Mouse (Mus musculus) cerebellum, adult (tissue): ENCODE data around the gene Pmm2.
A peak's percentile ranks its signal among the peaks of the same experiment; 100 is the strongest.

Source experiments
- ATAC-seq: cut with Nextera tagmentation; 2 replicates; pipeline ENCODE4 v1.9.2; 2017; ENCODE audit warnings: mild to moderate bottlenecking, moderate library complexity, mixed read lengths; ENCODE audit not compliant: insufficient number of reproducible peaks, low FRiP score, low TSS enrichment

Gene Pmm2

DNA sequence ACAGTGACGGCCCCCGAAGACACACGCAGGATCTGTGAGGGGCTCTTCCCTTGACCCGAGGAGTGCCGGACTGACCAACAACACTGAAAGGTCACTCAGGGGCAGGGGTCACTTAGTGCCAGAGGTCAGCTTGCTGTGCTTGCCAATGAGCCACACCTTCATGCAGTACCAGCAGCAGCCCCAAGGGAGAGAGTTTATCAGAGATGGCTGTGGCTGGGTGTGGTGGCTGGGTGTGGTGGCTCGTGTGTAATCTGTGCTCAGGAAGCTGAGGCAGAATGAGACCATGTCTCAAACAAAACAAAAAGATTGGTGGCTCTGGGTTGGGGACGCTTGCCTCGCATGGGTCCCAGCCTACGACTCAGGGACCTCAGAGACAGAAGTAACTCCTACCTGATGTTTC, 18.1 kb downstream of the Pmm2 start:
- ATAC-seq: no peak

DNA sequence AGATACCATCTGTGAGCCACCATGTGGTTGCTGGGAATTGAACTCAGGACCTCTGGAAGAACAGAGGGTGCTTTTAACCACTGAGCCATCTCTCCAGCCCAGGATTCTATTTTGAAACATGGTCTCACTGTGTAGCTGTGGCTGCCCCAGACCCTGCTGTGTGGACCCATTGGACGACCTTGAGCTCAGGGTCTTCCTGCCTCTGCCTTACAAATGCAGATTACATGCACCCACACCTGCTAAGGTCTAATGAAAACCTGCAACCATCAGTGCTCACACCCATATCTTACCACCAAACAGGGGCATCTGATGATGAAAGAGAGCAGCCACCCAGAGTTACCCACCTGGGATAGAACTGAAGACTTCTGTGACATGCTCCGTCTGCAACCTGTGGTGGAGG, 18.8 kb downstream of the Pmm2 start:
- ATAC-seq: no peak

DNA sequence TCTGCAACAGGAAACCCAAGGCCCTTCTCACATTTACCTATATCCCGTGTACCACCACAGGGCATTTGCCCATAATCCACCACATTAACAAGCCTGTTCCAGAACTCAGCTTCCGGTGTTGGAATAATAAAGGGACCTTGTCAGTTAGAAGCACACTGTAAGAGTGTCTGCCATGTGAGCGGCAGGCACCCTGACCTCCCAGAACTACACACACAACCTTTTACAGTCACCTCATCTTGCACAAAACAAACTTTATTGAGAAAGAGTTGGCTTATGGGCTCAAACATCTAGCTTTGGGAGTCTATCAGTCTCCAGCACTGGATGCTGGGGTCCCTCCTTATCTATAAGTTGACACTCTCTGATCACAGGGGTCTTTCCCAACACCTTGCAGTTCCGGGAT, 20.9 kb downstream of the Pmm2 start:
- ATAC-seq: no peak

DNA sequence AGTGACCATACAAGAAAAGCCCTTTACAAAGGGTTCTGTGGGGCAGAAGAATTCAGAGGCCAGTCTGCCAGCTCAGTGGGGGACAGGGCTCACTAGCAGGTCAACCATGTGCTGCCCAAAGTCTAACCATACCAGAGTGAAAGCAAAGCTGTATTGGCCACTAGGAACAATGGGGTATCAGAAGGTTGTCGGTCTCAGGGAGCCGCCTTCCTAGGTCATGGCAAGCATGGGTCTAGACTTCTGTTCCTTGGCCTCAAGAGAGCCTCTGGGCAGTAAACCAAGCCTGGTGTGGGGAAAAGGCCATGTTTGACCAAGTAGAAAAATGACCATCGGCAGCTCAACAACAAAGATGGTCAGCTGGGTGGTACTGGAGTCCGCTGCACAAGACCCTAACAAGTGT, 21.3 kb downstream of the Pmm2 start:
- ATAC-seq: no peak

DNA sequence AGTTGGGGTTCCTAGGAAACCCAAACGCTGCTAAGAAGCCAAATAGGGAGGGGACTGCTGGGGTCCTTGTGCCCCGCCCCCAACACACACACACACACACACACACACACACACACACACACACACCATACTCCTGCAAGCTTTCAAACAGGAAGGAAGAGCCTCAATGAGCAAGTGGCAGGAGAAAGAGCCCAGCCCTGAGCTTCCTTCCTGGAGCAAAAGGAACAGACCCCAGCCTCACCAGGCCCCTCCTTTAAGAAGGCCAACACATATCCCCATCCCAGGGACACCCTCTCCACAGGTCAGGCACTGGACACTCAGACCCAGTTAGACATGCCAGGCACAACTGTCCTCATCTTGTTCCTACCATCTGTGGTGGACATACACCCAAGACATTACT, 25.5 kb downstream of the Pmm2 start:
- no peak for ATAC-seq

DNA sequence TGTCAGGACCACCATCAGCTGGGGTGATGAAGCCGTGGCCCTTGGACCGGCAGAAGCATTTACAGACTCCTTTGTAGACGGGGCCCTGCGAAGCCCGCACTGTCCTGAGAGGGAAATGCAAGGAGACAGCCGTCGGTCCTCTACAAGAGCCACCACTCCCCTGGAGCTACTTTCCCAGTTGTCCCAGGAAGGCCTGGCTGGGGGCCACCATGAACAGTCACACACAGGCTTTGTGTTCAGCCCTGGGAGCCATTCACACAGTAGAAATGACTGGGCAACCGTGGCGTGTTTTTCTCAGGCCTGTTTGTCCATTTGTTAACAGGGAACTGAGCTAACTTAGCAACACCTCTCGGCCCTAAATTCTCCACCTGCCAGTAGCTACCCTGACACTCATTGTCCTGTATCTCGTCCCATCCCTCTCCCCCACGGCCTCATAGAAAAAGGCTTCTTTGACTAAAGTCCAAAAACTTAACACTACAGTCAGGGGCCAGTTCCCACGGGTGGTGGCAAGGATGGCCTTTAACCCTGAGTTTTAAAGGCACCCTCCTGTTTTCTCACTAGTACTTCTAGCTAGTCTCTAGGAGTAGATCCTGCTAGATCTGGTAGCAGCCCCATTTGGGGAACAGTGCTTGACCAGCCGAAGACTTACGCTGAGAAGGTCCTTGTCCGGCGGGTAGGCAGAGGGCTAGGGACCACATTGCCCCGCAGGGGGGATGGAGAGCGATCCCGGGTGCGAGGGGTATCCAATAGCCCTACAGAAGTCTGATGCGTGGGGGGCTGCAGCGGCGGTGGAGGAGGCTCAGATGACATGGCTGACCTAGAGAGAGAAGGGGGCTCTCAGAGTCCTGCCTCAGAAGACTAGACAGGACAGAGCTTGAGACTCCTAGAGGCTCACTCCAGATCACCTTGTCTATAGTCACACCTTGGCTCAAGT, 26.4 kb downstream of the Pmm2 start:
- no peak for ATAC-seq

DNA sequence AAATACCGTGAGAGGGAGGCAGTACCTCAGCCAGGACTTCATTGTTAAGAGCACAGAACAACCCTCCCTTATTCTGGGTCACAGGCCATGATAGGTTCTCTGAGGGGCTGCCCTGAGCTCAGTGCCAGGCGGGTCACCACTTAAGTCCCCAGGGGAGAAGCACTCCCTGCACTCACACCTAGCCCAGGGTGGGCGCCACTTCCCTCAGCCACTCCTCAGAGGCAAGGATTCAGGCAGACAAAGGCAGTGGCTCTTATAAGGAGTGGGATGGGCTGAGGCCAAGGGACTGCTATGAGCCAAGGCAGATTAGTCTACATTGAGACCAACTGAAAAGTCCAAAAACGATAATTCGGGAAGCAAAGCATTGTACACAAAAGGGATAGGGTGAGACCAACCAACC, 27.9 kb downstream of the Pmm2 start:
- no peak for ATAC-seq

DNA sequence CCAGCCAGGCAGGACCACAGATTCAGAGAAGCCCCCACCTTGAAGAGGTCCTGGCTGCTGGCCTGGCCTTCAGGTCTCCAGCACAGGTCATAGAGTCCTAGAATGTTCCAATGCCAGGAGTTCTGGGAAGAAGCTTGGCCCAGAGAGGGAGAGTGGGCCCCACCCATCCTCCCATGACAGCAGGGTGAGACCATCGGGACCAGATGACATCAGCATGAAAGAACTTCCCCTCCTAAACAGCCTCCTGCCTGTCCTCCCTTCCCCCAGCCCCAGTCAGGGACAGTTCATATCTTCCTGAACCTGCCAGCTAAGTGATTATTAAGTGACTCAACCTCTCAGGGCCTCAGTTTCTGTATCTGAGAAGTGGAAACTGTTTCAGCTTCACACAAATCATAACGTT, 29.0 kb downstream of the Pmm2 start:
- no peak for ATAC-seq

DNA sequence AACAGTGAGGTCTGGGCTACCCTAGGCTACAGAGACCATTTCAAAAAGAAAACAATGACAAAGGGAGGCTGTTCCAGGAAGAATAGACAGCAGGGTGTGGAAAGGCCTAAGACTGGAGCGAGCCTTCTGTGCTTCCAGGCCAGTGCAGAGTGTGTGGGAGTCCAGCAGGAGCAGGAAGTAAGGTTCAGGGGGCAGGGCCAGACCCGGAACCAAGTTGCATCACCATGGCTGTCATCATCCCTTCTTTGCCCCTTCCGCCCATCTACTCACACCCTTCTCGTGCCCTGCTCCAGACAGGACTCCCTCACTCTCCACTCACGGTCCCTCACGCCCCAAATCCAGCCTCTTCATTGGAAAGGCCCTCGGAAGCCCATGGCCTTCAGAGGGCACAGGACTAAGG, 29.8 kb downstream of the Pmm2 start:
- no peak for ATAC-seq

DNA sequence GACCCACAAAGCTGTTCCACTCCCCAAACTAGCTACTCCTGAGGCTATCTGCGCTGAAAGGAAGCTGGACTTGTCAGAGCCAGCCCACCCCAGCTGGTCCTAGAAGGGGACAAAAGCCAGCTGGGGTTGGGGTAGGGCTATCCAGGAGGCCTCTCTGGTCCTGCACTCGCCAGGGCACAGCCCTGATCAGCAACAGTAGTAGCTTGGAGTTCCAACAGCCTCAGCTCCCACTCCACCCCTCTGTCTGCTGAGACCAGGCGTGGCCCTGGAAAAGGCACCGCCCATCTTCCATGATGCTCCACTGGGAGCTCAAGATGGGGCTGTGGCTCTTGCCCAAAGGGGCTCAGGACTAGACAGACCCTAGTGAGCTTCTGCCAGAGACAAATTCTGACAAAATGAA, 30.3 kb downstream of the Pmm2 start:
- ATAC-seq: no peak

DNA sequence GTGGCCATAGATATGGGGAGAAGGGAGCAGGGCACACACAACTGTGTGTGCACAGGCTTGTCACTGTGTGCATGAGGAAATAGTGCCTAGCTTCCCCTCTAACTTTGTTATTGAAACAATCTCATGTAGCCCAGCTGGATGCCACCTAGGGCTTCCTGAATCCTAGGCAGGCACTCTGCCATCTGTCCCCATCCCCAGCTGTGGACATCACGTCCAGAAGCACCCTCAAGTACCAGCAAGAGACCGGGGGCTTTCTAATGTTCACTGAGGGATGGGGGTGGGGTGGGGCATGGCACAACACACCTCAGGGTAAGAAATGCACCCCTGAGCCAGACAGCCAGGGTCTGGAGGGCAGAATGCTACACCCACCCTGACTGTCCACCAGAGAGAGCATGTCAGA, 30.9 kb downstream of the Pmm2 start:
- ATAC-seq: no peak

DNA sequence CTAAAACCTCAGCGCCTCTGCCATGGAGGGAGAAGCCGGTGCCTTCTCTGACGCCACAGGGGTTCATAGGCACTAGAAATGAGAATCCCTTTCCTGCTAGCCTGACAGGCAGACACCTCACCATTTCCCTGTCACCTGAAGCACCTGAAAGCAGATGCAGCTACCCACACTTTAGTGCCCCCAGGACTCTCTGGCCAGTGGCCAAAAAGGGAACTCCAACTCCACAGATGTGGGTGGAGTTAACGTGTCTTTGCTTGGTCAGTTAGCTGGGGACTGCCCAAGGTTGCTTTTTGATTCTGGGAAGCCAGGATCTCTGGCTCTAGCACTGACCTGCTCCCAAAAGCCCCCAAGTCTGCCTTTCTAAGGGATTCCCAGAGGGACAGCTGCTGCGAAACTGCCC, 32.0 kb downstream of the Pmm2 start:
- no peak for ATAC-seq

DNA sequence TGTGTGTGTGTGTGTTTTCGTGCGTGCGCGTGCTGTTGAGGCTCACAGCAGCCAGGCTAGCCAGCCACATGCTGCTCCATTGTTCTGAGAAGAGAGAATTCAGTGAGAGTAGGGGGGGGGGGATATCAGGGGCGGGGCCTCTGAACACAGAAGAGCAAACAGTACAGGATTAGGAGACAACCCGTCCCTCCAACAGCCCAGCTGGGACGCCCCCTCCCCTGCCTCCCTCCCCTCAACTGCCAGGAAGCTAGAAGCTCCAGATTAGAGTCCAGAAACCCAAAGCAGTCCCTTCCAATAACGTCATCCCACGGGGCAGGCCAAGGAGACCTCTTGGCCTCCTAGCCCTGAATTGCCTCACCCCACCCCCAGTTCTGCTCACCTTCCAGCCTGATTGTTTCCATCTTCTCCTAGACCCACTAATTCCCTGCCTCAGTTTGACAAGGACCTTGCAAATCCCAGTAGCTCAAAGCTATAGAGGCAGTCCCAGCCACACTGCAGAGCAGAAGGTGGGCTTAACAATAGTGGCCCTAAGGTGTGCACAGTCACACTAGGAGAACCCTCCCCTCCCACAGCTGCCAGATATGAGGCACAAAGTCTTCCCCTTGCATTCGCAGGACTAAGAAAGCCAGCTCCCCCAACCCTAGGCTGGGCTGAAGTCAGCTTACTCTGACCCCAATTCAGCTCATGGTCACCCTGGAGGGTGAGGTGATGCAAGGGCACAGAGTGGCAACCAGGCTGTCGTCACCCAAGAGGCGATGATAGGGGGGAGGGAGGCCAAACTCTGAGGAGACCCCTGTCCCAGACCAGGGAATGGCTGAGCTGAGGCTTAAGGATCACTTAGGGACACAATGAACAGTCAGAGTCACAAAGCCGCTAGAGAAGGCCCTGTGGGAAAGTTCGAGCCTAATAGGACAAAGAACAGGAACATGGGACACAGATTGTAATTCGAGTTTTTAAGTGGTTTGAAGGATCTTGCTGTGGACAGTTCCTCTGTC, 32.9 kb downstream of the Pmm2 start:
- ATAC-seq: no peak

DNA sequence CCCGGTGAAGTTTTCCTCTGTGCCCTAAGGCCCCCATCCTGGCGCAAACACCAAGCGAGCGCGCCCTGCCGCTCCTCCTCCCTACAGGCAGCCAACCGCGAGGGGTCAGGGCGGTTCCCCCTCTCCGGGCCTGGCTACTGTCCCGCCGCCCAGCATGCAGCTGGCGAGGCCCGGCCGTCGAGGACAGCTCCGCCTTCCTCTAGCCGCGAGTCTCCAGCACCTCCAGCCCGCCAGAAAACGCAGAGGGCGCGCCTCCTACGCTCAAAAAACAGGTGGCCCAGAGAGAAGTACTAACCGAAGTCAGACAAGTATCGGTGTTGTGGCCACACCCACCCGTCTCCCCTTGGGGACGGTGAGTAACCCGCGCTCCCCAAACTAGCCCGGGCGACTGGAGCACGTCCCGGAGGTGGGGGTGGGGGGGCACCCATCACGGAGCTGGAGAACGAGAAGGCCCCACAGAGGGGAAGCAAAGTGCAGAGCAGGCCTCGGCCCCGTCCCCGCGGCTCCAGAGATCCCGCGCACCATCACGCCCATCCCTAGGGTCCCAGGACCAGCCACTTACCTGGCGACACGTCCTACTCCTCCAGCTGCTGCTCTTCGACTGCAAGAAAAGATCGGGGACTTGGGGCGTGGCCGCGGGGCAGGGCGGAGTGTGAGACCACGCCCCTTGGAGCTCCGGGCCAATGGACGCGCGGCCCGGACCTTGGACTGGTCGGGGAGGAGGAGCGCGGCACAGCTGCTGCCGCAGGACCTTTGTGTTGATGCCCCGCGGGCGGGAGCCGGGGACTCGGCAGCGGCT, 34.3 kb downstream of the Pmm2 start, which contains the start of gene Carhsp1:
TSS of gene Carhsp1 (minus strand) at position 605 of the 799 bp plus-strand sequence.
- ATAC-seq: peak; percentile 59

DNA sequence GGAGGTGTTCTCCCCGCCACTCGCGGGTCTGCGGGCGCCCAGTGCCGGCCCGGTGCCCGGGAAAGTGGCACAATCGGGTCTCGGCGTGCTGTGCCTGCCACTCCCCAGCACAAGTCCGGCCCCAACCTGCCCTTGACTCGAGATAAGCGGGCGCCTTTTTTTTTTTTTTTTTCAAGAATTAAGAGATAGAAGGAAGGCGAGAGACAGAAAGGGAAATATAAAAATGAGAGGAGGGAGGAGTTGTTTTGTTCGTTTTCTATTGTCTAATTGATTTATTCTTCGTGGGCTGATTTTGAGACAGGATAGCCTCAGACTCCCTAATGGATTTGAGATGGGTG, 34.8 kb downstream of the Pmm2 start:
- ATAC-seq: no peak

DNA sequence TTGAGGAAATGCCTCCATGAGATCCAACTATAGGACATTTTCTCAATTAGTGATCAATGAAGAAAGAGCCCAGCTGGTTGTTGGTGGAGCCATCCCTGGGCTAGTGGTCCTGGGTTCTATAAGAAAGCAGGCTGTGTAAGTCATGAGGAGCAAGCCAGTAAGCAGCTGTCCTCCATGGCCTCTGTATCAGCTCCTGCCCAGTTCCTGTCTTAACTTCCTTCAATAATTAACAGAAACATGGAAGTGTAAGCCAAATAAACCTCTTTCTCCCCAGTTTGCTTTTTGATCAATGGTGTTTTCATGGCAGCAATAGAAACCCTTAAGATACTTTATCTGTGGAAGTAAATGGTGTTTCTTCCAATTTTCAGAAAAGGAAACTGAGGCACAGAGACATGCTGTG, 35.3 kb downstream of the Pmm2 start:
- ATAC-seq: no peak

DNA sequence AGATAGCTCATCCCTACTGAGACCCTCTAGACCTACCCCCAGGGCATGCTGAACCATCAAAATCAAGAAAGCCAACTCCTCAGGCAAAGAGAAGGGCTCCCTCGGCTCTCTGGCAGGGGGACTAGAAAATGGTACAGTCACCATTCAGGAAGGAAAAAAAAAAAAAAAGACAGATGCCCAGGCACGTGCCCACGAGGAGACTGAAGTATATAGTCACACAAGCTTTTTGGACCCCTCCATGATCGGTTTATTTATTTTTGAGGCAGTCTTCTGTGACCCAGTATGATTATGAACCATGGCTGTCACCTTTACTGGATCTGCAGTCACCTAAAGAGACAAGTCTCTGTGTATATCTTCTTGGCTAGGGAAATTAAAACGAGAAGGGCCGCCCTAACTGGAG, 35.9 kb downstream of the Pmm2 start:
- no peak for ATAC-seq

DNA sequence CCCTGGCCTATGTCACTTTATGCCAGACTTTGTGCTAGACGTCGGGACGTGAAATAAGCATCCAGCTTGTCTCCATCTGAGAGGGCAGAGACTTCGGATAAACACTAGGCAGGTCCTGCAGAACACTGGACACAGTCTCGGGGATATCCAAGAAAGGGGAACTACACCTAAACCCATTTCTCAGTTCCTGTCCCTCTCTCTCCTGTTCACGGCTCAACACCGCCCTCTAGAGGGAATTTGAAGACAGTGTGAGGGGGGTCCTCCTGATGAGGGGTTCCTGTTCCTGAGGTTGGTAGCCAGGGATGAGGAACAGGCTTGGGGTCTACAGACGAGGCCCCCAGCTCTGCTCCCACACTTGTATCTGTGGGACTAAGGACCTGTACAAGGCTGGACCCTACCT, 36.7 kb downstream of the Pmm2 start:
- ATAC-seq: no peak

DNA sequence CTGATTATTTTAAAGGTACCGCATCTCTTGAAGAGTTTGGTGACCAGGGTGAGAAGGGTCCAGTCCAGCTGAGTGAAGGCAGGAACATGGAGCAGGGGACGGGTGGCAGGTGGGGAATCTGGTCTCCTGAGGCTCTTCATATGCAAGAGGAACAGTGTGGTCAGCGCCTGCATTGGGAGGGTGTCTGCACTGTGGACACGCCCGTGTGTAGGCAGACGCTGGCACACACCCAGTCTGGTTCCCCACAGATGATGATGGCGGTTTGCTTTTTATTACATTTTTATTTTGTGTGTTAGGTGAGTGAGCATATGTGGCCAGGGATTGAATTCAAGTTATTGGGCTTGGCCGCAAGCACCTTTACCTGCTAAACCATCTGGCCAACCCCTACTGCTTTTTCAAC, 38.1 kb downstream of the Pmm2 start:
- ATAC-seq: no peak

DNA sequence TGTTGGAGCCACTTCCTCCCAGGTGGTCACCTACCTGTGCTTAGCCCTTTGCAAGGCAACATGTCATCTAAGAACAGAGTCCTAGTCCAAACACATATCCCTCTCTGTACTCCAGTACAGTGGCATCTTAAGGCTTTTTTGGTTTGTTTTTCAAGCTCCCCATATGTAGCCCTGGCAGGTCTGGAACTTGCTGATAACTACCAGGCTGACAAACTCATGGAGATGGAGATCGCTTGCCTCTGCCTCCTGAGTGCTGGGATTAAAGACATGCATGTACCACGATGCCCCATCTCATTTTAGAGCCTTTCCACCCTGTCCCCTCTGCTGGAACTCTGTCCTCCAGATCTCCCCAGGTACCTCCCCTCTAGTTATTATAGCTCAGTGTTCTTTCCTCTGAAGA, 38.8 kb downstream of the Pmm2 start:
- ATAC-seq: no peak

DNA sequence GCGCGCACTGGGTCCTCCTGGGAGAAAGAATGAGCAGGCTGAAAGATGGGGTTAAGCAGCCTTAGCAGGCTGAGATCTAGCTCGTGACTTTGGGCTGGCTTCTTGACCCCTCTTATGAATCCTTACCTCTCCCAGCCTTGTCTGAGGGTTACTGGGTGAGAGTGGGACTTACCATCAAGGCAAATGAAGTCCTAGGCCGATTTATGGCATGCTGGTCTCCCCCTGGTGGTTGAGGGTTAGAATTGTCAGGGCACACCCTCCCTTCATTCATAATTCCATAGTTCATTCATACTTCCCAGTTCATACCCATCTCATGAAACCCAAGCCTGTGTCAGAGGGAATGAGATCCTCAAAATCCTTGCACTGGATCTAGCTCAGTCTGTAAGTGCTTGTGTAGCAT, 39.3 kb downstream of the Pmm2 start:
- ATAC-seq: no peak
